Mouse (Mus musculus): ENCODE data around the gene Arhgap10.
A peak's percentile ranks its signal among the peaks of the same experiment; 100 is the strongest.

Arhgap10 gene

GRCm38 (mm10) chr8:77440324-77440880 lies 77.4 kb downstream of the Arhgap10 start:
- peak; percentile 28 to 29 for DNase-seq

- DNase-seq = no peak
Measured at GRCm38 (mm10) chr8:77439670-77440069, 78.1 kb downstream of the Arhgap10 start.

DNA sequence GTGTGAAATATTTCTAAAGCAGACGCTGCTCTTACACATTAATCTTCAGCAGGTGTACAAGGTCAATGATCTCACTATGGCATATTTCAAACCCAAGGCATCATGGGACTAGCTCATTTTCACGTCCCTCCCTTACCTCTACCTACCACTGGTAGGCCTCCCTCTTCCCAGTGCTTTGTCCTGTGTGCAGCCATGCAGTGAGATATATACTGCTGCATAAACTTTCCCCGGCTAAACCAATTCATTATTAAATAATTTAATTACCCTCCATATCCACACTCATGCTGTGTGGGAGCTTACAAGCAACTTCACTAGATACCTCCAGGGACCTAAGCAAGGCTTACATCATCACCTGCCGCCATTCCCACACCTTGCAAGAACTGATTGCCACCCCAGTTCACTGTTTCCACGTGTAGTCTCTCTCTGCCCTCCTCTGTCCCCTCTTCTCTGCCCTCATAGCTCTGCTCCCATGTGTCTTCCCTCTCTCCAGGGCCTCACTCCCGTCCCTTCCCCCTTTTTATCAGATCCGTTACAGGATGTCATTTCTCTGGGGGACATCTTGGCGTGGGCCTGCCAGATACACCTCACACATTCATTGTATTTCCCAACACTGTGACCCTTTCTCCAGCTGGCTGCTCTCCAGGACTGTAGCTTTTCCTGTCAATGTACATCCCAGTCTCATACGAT lies 79.8 kb downstream of the Arhgap10 start:
- no peak for DNase-seq

DNA sequence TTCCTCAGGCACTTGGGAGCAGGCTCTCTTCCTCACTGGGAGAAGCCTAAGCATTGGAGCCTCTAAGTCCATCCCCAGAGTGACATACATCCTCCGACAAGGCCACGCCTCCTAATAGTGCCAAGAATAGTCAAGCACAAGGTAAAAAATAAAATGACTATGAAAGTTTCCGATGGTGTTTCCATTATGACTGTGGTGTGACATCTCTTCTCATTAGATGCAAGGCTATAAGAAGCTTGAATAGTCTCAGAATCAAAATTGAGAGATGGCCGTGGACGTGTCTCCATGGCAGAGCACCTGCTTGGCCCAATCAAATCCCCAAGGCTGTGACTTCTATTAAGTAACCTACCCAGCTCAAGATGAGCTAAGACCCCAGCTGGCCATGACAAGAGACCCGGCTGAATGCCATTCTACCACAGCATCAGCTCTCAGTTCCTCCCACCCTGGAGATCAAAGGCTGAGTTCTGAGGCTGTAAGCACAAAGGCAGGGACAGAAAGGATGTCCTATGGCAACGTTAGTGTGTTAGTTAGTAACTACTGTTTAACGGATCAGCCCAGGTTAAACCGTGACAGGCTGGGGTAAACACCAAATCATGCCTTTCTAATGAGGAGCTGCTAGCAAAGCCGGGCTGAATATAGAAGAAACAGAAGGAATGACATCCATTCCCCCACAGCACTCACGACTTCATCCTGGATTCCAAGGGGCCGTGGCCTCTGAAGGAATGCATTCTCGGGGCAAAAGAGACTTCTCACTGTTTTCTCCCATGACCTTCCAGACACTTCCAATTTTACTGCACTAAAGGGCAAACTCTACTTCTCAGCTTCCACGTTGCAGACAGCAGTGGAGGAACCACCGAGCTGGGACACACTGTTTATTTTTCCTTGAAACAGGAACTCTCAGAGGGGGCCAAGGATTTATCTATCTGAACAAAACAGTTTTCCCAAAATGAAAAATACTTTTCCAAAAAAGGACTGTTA lies 81.5 kb downstream of the Arhgap10 start:
- peak in 1 of 2 experiments; percentile 33 for DNase-seq

DNA sequence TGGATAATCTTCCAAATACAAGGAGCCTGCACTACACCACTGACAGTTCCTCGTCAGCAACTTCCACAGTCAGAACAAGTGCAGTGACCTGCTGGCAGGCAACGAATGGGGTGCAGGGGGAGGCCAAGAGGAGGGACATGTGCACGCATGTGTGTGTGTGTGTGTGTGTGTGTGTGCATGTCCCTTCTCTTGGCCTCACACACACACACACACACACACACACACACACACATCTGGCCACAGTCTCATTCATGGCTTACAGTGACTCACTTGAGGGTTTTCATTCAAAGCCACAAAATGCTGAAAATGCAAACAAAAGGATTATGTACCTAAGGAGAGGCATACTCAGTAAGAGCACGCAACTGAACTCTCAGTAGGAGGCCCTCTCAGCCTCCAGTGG lies 84.5 kb downstream of the Arhgap10 start:
- DNase-seq = peak; percentile 27 to 44

DNA sequence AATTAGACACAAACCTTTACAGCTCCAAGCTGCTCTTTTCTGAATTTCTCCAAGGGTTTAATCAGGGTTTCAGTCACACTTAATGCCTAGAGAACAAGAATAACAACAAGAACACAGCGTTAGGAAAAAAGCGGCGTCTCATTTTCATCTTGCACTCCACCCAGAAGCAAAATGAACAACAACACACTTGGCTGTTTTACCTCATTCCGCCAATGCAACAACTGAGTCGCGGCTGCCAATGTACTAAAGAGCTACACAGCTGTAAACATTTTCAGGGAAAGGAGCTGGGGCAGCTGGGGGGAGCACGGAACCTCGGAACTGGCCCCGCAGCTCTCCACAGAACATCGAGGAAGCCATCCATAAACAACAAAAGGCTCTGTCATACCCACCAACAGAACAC lies 85.0 kb downstream of the Arhgap10 start:
- peak in 1 of 2 experiments; percentile 46 for DNase-seq

- DNase-seq = no peak
Measured at GRCm38 (mm10) chr8:77428420-77428819, 89.3 kb downstream of the Arhgap10 start.

GRCm38 (mm10) chr8:77428015-77428414 lies 89.7 kb downstream of the Arhgap10 start:
- no peak for DNase-seq

GRCm38 (mm10) chr8:77427438-77427837 lies 90.3 kb downstream of the Arhgap10 start:
- DNase-seq = no peak

DNA sequence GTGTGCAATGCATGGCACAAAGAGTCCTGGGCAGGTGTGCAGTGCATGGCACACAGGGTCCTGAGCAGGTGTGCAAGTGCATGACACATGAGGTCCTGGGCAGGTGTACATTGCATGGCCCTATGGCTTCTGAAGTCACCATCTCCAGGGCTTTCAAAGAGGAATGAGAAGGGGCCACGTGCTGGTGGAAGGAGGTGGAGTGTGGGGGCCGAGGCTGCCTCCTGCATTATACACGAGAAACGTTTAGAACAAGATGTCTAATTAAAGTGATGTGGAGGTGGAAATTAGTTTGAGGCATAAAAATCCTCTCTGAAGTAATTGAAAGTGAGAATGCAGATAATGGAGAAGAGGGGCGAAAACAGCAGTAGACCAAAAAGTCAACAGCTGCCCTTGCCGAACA lies 93.9 kb downstream of the Arhgap10 start:
- DNase-seq = no peak

GRCm38 (mm10) chr8:77422632-77423252 lies 95.0 kb downstream of the Arhgap10 start:
- DNase-seq = peak in 1 of 2 experiments; percentile 14

GRCm38 (mm10) chr8:77421596-77421995 lies 96.2 kb downstream of the Arhgap10 start:
- no peak for DNase-seq

GRCm38 (mm10) chr8:77419731-77420130 lies 98.0 kb downstream of the Arhgap10 start:
- peak in 1 of 2 experiments; percentile 79 for DNase-seq

GRCm38 (mm10) chr8:77416738-77417137 lies 101.0 kb downstream of the Arhgap10 start:
- no peak for DNase-seq

GRCm38 (mm10) chr8:77416034-77416433 lies 101.7 kb downstream of the Arhgap10 start:
- no peak for DNase-seq

DNA sequence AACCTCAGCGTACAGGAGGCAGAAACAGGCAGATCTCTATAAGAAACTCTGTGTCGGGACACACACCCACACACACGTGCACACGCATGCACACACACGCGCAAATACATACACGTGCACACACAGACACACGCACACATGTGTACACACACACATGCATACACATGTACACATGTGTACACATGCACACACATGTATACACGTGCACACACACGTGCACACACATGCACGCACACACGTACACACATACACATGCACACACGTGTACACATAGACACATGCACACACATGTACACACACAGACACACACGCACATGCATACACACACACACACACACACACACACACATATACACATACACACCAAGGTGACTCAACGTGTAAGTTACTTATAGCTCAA lies 106.5 kb downstream of the Arhgap10 start:
- DNase-seq = no peak

DNA sequence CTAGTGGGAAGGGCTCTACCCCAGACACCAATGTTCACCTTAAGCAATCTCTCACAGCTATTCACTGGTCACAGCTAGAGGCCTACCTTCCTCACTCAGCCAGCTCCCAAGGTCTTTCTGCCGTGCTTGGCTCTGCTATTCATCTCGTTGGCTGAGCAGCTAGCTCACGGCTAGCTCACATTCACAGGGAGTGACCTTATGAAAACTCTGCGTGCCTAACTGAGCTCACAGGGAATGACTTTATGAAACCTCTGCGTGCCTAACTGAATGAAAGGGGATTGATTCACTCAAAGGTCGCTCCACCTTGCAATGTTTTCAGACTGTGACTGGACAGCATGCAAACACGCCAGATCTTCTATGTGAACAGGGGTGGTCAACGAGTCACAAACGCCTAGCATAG lies 107.4 kb downstream of the Arhgap10 start:
- no peak for DNase-seq

- no peak for DNase-seq
Measured at GRCm38 (mm10) chr8:77408527-77409215, 109.1 kb downstream of the Arhgap10 start.

GRCm38 (mm10) chr8:77406846-77407245 lies 110.9 kb downstream of the Arhgap10 start:
- DNase-seq = no peak

DNA sequence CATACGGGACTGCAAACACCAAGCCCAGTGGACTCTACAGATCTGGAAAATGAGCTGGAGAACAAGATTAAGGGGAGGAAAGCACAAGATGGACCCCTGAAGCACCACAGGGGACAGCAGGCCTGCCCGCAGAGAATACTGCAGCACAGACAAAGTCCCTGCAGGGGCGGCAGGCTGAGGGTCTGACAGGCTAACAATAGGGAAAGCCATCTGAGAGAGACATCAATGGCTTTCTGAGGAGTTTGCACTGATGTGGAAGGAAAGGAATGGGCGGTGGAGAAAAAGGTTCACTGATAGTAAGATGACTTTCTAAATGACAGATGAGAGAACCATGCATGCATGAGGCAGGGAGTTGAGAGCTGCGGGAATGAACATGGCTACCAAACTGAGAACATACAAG lies 111.3 kb downstream of the Arhgap10 start:
- no peak for DNase-seq

- no peak for DNase-seq
Measured at GRCm38 (mm10) chr8:77404017-77404416, 113.7 kb downstream of the Arhgap10 start.

DNA sequence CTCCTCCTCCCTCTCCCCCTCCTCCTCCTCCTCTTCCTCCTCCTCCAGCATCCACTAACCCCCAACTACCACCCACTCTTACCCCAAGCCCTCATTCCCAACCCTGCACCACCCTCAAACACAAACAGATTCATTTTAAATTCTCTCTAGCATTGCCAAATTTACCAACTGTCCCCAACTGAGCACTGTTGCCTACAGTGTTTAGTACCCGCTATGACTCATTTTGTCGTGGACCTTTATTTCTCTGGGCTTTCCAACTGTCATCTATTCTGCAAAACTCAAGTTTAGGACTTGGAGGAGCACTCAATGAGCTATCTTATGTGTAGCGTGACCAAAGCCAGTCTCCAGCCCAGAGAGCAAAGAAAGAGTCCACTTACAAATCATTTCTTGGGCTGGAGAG lies 115.8 kb downstream of the Arhgap10 start:
- no peak for DNase-seq

Data from lung, postnatal 4 days (tissue).